8 mouse cellular contexts compared by ENCODE assay signal in genomic region chr7:132315149-132316091, GRCm38 (mm10). TPM values are rescaled to one million over a fixed set of nuclear protein-coding genes. Genes with fewer than 3 reads are reported as not detected.
DNase-seq lines count a peak whose midpoint lies in the region; ATAC-seq lines count a peak whose summit lies in the region.

No protein-coding gene starts in this region.

- H3K9me3 ChIP-seq in intestine, embryonic 15.5 days, result no peaks in the 10 kb centered on the region
- no peaks in the 10 kb centered on the region for H3K9me3 ChIP-seq in midbrain, embryonic 10.5 days (replicated peaks)

- ATAC-seq in intestine, embryonic 15.5 days, result peak; percentile 55

- H3K4me1 ChIP-seq in intestine, embryonic 15.5 days (replicated peaks), result peaks cover 34% of the 10 kb centered on the region
- peaks cover 59% of the 10 kb centered on the region for H3K4me1 ChIP-seq in midbrain, embryonic 10.5 days

- no peaks in the 10 kb centered on the region for H3K36me3 ChIP-seq in intestine, embryonic 15.5 days
- H3K36me3 ChIP-seq in midbrain, embryonic 10.5 days, result no peaks in the 10 kb centered on the region

- intact Hi-C loops in gastrocnemius, postnatal 36 days (cut with DNase I), result loop anchor here (2.0 kb wide), 2 partner anchors 89 to 159 kb away; no protein-coding TSS in a partner anchor
- intact Hi-C loops in left cerebral cortex, postnatal 4 days (cut with DNase I), result loop anchor here (5.0 kb wide), 4 partner anchors 52 to 237 kb away; no protein-coding TSS in a partner anchor

- peak overlapping the region; percentile 73 for H3K4me3 ChIP-seq in intestine, embryonic 15.5 days (replicated peaks)
- H3K4me3 ChIP-seq in midbrain, embryonic 10.5 days, result peak overlapping the region; percentile 81

- H3K27me3 ChIP-seq in intestine, embryonic 15.5 days (replicated peaks), result no peaks in the 10 kb centered on the region
- peaks cover 36% of the 10 kb centered on the region for H3K27me3 ChIP-seq in midbrain, embryonic 10.5 days (ENCODE audit: low read depth, poor library complexity, severe bottlenecking)

- 2% methylated on average over 51 of the region's 51 CpGs for WGBS in intestine, embryonic 15.5 days
- 1% methylated on average over 51 of the region's 51 CpGs for WGBS in midbrain, embryonic 10.5 days

- peak overlapping the region; percentile 91 for H3K9ac ChIP-seq in intestine, embryonic 15.5 days

- H3K27ac ChIP-seq in intestine, embryonic 15.5 days, result peak overlapping the region; percentile 93
- H3K27ac ChIP-seq in midbrain, embryonic 10.5 days (replicated peaks), result peak overlapping the region; percentile 96

- DNase-seq in adrenal gland, adult 8-10 months, result peak; percentile 66
- peak; percentile 94 for DNase-seq in embryo, embryonic 11 days
- DNase-seq in gastrocnemius, postnatal 36 days, result peak; percentile 52 to 63
- DNase-seq in left cerebral cortex, postnatal 4 days, result peak; percentile 93
- DNase-seq in midbrain, embryonic 10.5 days (ENCODE audit: low spot score), result peak; percentile 90
- peak; percentile 78 for DNase-seq in right cerebral cortex, postnatal 4 days
- no peak for DNase-seq in adipocyte (ENCODE audit: low spot score)

- peak overlapping the region; percentile 93 for H3K4me2 ChIP-seq in intestine, embryonic 15.5 days (replicated peaks)

RNA-seq across cellular contexts. Expression of gene Chst15, which starts 1.6 kb away (rescaled TPM):
- 10 to 100 TPM; 43.2 to 63.6 (median 51.2) TPM for total RNA-seq in adrenal gland, adult 8-10 months (2022)
- total RNA-seq in gastrocnemius, postnatal 36 days (2021), result 1 to 10 TPM; 2.3 to 2.6 TPM
- polyA plus RNA-seq in intestine, embryonic 15.5 days (2015; fragmentation: Nextera tagmentation; extraction: Ambion mirVana), result 23.0 and 23.1 TPM in 2 replicates
- total RNA-seq in left cerebral cortex, postnatal 4 days (2021), result 10 to 100 TPM; 34.1 to 34.7 TPM
- polyA plus RNA-seq in midbrain, embryonic 10.5 days (2016; fragmentation: Nextera tagmentation; extraction: Ambion mirVana), result 14.2 and 18.7 TPM in 2 replicates

Comparison
In these comparisons a context has a peak if more than half of its experiments do, and no peak if none do; other contexts are left out.
1. RNA of gene Chst15, which starts 1.6 kb away (total RNA-seq): 43.2 to 63.6 TPM in adrenal gland, adult 8-10 months and 34.1 to 34.7 TPM in left cerebral cortex, postnatal 4 days; 2.3 to 2.6 TPM in gastrocnemius, postnatal 36 days; every median in the first group is over 4 times any median in the second.